Mouse (Mus musculus) adrenal gland, postnatal 4 days (tissue): ENCODE measurements around the gene Nt5dc2. TPM values are rescaled to one million over a fixed set of nuclear protein-coding genes. Genes with fewer than 3 reads are reported as not detected.

Experiments
- DNase-seq, 2 experiments: peaks; one replicate each; pipeline ENCODE4 v3.0.0; 2021 to 2022; ENCODE audit warnings: low spot score in 2 of 2, mixed read lengths in 2 of 2
- total RNA-seq, 2 experiments: library from RNA; stranded (reverse); gene quantifications; 2 replicates each; pipeline ENCODE4 v1.2.3; 2021

The Nt5dc2 gene
- total RNA-seq, 2 experiments from 2014 or later: 82.1 to 84.4 TPM

DNA sequence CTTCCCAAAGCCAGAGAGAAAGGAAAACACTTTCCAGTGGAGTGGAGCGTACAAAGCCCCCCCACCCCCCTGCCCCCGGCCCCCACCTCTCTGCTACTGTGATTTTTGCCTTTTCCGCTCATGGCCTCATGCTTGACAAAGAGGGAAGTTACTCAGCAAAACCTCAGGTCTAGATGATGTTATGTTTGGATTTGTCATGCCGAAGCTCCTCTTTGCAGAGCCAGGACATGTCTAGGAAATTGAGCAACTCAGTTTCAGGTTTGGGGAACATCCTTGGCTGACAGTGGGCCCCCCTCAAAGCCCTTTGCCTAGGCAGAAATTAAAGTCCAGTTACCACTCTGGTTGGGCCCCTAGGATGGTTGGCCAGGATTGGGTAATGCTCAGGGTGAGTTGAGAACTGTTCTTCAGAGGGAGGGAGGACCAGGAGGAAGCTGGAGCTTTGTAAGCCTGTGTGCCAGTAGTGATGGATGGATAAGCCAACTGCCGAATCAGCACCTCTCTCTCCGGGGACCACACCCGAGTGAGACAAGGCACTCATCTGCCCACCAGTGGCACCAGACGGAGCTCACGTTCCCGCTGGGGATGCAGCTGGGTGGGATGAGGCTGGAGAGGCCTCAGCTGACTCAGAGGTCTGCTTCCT, 35.3 kb downstream of the Nt5dc2 start:
- DNase-seq: no peak

- DNase-seq: no peak
Observed at GRCm38 (mm10) chr14:31166827-31167226, 36.0 kb downstream of the Nt5dc2 start.

GRCm38 (mm10) chr14:31168425-31168824, 37.6 kb downstream of the Nt5dc2 start, which contains the start of gene Stab1:
Stab1 (minus strand) TSS chr14:31168641.
- DNase-seq: no peak

GRCm38 (mm10) chr14:31169508-31169907, 38.7 kb downstream of the Nt5dc2 start:
- no peak for DNase-seq

GRCm38 (mm10) chr14:31170963-31171362, 40.1 kb downstream of the Nt5dc2 start:
- DNase-seq: no peak

GRCm38 (mm10) chr14:31171386-31171785, 40.5 kb downstream of the Nt5dc2 start:
- DNase-seq: no peak

DNA sequence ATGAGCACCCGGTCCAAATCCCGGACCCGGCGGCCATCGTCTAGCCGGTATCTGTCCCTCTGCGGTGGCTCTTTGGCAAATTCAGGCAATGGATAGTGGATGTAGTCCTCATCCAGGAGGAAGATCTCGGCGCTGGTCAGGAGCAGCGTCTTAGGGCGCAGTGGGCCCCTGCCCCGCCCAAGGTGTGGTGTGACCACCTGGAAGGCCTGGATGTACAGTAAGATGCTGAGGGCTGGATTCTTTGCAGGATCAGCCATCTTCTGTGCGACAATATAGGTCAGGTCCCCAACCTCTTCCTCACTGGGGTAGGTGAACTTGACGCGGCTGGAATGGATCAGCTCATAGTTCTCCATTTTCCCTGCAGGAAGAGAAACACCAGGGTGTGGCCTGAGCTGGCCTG, 41.0 kb downstream of the Nt5dc2 start:
- no peak for DNase-seq

DNA sequence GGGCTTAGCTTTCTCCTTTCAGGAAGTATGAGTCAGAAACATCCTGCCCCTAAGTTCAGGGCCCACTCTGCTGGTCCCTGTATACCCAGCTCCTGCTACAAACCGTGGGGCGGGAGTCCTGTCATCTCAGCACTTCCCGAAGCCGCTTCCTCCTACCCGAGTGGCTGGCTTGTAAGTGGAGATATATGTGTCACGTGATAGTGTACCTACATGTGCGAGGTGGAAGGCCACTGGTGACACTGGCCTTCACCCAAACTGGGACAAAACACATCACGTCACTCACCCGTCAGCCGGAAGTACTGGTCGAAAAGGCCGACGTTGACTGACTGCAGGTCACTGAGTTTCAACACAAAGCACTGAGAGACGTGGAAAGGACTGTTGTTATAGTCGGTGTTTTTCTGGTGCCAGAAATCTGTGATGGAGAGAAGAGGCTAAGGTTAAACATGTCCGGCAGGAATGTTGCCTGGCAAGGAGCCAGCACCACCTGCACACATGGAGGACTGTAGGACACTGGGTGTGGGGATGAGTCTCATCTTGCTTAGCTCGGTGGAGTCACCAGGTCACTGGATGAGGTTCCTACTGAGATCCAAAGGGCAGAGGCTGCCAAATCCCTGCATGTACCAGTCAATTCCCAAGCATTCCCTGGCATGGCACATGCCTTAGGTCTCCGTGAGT, 42.1 kb downstream of the Nt5dc2 start:
- DNase-seq: no peak

DNA sequence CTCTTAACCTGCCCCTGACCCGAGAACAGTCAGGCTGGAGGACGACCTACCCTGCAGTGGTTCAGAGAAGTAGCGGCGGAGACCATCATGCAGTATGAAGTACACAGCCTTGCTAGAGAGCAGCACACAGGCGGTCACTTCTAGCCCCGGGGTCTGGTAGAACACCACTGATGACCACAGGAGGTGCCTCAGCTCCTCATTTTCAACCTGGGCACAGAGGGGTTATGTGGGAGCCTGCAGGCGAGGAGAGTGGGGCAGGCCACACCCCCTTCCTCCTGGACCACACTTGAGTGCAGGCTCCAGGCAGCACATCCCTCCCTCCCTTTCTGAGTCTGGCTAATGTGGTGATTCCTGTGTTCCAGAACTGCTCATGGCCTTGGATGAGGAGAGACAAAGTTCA, 42.7 kb downstream of the Nt5dc2 start:
- DNase-seq: no peak

GRCm38 (mm10) chr14:31177287-31177686, 46.4 kb downstream of the Nt5dc2 start:
- DNase-seq: no peak

- no peak for DNase-seq
Observed at GRCm38 (mm10) chr14:31177715-31178114, 46.9 kb downstream of the Nt5dc2 start.

- no peak for DNase-seq
Observed at GRCm38 (mm10) chr14:31179677-31180365, 49.0 kb downstream of the Nt5dc2 start.

GRCm38 (mm10) chr14:31181512-31181911, 50.7 kb downstream of the Nt5dc2 start:
- no peak for DNase-seq

- DNase-seq: no peak
Observed at GRCm38 (mm10) chr14:31182786-31183290, 52.0 kb downstream of the Nt5dc2 start.

- DNase-seq: no peak
Observed at GRCm38 (mm10) chr14:31183541-31183940, 52.7 kb downstream of the Nt5dc2 start.

GRCm38 (mm10) chr14:31184195-31184594, 53.3 kb downstream of the Nt5dc2 start:
- DNase-seq: no peak

DNA sequence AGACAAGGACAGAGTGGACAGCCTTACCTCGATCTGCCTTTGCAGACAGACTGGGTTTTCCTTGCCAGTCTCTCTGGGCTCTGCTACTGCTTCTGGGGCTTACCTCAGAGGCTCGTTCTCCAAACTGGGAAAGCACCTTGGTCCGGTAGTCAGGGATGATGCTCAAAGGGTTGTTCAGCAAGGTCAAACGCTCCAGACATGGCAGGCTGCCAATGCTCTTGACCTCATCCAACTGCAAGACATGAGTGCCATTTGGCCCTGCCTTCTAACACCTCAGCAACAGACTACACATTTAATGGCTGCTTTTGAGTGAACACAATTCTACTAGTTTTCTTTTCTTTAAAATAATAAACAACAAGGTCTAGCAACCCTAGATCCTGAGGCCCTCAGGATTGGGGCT, 55.8 kb downstream of the Nt5dc2 start:
- no peak for DNase-seq

Other genes with a start within 250 kb of the Nt5dc2 start
- 100 to 1,000 TPM in 1 of 2 experiments, 1 to 10 TPM in 1; 4.4 to 173 TPM for gene Itih4, start 244.6 kb upstream of the Nt5dc2 start, total RNA-seq
- gene Itih3, start 207.3 kb upstream of the Nt5dc2 start, total RNA-seq: 100 to 1,000 TPM in 1 of 2 experiments, 1 to 10 TPM in 1; 4.4 to 139 TPM
- 10 to 100 TPM in 1 of 2 experiments, 1 to 10 TPM in 1; 1.3 to 58.7 TPM for gene Itih1, start 187.8 kb upstream of the Nt5dc2 start, total RNA-seq
- gene Nek4, start 179.7 kb upstream of the Nt5dc2 start, total RNA-seq: 10 to 100 TPM; 12.4 to 13.8 TPM
- gene Glt8d1, start 129.7 kb upstream of the Nt5dc2 start, total RNA-seq: 10 to 100 TPM; 66.0 to 67.0 TPM
- gene Spcs1, start 129.4 kb upstream of the Nt5dc2 start, total RNA-seq: 100 to 1,000 TPM; 232 to 265 TPM
- gene Pbrm1, start 111.9 kb upstream of the Nt5dc2 start, total RNA-seq: 10 to 100 TPM; 71.4 to 77.5 TPM
- gene Gnl3, start 111.9 kb upstream of the Nt5dc2 start, total RNA-seq: 10 to 100 TPM; 85.6 to 98.0 TPM
- gene Smim4, start 2.1 kb upstream of the Nt5dc2 start, total RNA-seq: 10 to 100 TPM; 62.0 to 76.4 TPM
- gene Stab1, start 37.6 kb downstream of the Nt5dc2 start, total RNA-seq: 100 to 1,000 TPM in 1 of 2 experiments, 10 to 100 TPM in 1; 94.1 to 101 TPM
- 10 to 100 TPM in 1 of 2 experiments, 1 to 10 TPM in 1; 5.0 to 13.9 TPM for gene Tnnc1, start 77.3 kb downstream of the Nt5dc2 start, total RNA-seq
- 100 to 1,000 TPM; 496 to 522 TPM for gene Nisch, start 85.9 kb downstream of the Nt5dc2 start, total RNA-seq
- 10 to 100 TPM; 12.6 to 20.0 TPM for gene Sema3g, start 86.8 kb downstream of the Nt5dc2 start, total RNA-seq
- gene Phf7, start 120.3 kb downstream of the Nt5dc2 start, total RNA-seq: 10 to 100 TPM; 12.4 to 12.6 TPM
- 10 to 100 TPM; 82.9 to 83.7 TPM for gene Bap1, start 120.4 kb downstream of the Nt5dc2 start, total RNA-seq
- 1 to 10 TPM; 2.4 to 3.2 TPM for gene Dnah1, start 192.8 kb downstream of the Nt5dc2 start, total RNA-seq
- 10 to 100 TPM; 47.0 to 53.0 TPM for gene Capn7, start 205.6 kb downstream of the Nt5dc2 start, total RNA-seq